Mouse (Mus musculus): Measurements from ENCODE around the gene Hcrtr1.

Gene Hcrtr1

GRCm38 (mm10) chr4:130139214-130139492, at the start of gene Hcrtr1:
Gene Hcrtr1, minus strand, starts transcription at chr4:130139359.
- no peak for DNase-seq (ENCODE audit: low read depth, low spot score)

DNA sequence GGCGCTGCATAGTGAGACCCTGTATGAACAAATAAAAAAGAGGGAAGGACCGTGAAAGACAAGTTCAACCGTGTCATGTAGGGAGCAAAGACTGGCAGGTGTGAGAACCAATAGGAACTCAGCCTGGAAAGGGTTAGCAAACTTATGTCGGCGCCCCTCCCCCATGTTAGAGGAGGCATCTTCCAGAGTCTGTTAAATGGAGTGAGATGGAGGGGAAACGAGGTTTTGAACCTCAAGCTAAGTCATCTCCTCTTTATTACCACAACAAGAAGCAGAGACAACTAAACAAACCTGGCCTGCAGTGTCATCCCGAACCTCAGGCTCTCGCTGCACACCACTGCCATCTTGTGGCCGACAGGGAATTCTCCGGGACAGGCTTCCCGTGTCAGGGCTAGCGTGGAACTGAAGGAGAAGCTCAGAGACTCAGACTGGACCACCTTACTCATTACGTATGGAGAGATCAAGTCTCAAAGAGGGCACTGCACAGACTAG, 49.7 kb upstream of the Hcrtr1 start:
- peak; percentile 64 for DNase-seq (ENCODE audit: low read depth, low spot score)

DNA sequence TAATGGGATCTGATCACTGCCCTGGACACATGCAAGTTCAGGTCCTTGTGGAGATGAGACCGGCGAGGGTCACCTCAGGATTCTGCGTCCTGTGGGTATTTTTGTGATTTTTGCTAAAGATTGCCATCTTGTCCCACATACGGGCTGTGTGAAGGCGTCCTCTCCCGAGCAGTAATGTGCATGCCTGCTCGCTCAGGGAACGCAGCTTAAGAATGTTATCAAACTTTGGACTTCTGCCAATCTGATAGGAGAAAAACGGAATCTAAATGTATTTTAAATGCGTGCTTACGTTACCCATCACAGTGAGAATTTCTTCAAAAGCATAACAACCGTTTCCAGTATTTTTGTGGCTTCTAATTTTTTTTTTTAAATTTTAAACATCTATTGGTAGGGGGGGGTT, 47.7 kb upstream of the Hcrtr1 start:
- peak; percentile 26 for DNase-seq (ENCODE audit: low read depth, low spot score)

DNA sequence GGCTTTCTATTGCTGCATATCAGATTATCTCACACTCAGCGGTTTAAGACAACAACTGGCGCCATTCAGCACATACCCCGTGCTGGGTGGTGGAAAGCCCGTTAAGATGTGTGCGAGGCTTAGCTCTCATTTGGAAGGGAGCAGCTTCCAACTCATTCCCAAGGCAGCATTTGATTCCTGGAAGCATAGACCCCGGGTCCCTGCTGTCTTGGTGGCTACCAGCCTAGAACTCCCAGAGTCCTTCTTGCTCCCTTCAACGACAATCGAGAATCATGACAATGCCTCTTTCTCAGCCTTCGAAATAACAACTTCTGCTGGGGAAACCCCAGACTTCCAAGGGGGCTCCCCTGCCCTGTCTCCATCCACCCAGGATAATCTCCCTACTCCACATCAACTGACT, 47.3 kb upstream of the Hcrtr1 start:
- DNase-seq (ENCODE audit: low read depth, low spot score), result no peak

DNA sequence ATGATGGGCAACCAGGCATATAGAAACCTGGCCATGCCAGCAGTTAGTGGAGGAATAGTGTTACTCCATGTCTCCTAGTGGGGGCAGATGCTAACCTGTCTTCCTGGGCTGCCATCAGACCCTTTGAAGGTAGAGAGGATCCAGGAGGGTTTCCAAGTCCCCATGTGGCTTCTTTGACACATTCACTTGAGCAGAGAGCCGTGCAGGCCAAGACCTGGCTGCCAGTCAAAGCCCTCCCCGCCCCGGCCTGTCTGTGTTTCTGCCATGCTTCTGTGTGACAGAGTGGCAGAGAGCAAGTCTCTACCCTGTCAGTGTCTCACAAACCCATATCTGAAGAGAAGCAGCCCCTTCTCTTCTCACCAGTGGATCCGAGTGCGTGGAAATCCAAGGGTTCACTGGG, 44.7 kb upstream of the Hcrtr1 start:
- no peak for DNase-seq (ENCODE audit: low read depth, low spot score)

DNA sequence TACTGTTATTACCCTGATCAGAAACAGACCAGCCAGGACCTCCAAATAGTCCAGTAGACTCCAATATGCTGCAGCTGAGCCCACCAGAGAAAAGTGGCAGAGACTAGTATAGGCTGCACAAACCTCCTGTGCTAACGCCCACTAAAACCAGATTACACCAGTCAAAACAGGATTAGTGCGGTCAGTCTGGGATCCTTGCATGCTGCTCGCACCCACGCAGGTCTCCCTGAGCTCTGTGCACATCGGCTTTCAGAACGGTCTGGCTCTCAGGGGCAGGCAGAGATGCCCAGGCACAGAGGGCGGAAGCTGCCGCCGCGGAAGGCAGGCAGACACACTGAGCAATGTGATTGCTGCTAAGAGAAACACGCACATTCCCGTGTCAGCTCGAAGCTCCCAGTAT, 43.9 kb upstream of the Hcrtr1 start:
- no peak for DNase-seq (ENCODE audit: low read depth, low spot score)

DNA sequence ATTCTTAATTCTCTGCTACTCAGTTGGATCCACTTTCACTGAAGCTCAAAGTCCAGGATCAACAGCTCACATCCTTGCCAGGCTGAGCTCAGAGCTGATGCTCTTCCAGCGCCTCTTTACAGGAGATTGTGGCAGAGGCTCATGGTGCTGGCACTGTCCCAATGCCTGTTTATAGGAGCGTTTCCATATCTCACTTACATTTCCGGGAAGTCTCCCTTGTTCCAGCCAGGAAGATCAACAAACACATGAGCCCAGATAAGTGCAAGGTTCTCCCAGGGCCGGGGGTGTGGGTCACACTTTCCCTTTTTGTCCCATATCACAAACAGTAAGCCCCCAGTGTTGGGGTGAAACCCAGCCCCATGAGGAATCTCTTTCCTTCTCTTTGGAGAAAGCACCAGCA, 42.7 kb upstream of the Hcrtr1 start:
- no peak for DNase-seq (ENCODE audit: low read depth, low spot score)

DNA sequence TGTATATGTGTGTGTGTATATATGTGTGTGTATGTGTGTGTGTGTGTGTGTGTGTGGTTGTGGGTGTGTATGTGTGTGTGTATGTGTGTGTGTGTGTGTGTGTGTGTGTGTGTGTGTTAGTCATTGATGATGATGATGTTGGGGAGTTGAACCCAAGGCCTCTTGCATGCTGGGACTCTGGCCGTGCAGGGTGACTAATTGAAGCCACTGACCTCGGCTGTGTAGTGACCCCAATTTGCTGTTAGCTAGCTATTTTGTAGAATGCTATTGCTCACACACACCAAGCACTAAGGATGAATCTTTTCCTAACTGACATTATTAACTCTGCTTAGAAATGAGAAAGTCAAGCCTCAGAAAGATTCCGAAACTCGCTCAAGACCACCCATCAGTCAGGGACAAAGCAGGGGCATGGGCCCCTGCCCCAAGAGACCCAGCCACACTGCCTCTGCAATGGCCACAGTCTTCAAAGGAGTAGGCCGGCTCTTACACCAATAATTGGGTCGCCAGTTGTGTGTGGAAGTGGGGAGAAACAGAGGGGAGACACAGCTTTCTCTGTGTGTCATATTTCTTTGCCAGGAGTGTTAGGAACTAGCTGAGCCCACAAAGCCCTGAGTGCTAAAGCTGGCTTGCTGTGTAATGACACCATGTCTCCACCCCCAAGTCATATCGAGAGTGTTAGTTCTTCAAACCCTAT, 41.9 kb upstream of the Hcrtr1 start:
- no peak for DNase-seq (ENCODE audit: low read depth, low spot score)

GRCm38 (mm10) chr4:130179876-130180275, 40.7 kb upstream of the Hcrtr1 start:
- no peak for DNase-seq (ENCODE audit: low read depth, low spot score)

- no peak for DNase-seq (ENCODE audit: low read depth, low spot score)
Observed at GRCm38 (mm10) chr4:130177536-130177935, 38.4 kb upstream of the Hcrtr1 start.

DNA sequence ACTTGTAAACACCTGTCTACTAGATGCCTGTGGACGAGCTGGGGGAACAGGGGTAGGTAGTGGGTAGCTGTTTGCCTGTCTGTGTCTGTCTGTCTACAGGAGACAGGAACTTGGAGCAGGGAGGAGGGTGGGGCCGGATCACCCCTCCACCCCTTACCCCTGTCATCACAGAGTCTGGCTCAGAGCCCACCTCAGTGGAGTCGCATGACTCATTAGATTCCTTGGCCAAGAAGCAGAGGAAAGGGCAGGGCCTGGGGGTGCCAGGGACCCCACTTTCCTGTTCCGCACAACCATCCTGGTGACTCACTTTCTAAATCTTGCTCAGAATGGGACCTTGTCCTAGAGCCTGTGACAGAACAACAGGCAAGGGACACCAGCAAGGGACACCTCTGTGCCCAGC, 37.9 kb upstream of the Hcrtr1 start:
- no peak for DNase-seq (ENCODE audit: low read depth, low spot score)

DNA sequence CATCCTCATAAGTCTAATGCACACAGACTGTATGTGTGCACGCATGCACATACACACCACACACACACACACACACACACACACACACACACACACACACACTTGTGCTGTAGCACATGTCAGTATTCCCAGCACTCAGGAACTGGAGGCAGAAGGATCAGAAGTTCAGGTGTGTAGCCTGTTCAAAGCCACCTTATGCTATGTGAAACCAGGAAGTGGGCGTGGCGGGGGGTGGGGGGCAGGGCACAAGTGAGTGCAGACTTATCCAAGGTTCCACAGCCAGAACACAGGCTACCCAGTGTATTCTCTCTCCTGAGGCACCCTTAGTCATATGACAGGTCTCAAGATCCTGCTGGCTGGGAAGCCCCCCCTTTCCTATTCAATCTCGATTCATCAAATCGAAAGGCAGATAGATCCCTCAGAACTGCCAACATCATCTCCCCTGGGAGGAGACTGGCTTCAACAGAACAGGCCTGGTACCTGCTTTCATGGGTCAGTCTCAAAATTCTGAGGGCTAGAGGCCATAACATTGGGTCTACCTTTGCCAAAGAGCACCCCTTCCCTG, 37.1 kb upstream of the Hcrtr1 start:
- DNase-seq (ENCODE audit: low read depth, low spot score), result no peak

DNA sequence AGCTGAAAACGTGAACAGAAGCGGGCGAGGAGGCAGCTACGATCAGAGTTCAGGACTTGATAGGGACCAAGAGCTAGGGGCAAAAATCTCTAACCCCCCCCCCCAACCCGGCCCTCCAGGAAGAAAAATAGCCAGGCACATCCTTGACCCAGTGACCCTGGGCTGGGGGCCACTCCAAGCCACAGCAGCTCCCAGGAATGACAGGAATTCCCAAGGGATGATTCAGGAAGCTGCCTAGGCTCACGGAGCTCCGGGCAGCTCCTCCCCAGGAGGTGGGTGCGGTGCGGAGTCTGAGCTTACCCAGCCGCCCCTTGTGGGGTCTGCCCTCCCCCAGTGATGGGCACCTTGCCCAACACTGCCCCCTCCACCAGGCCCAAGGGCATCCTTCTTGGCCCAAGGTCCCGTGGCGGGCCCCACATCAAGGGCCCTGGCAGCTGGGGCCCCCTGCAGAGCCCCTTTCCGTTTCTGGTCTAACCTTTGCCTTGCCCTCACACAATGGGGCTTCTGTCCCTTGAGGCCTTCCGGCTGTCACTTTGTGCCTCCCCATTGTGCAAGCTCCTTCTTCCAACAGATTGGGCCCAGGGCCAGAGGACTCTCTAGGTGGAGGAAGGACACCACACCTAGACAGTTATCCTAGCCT, 36.0 kb upstream of the Hcrtr1 start, which contains the start of gene Tinagl1:
TSS of gene Tinagl1 (minus strand) at position 51 of the 640 bp plus-strand sequence.
- DNase-seq (ENCODE audit: low read depth, low spot score), result no peak

GRCm38 (mm10) chr4:130174335-130175031, 35.3 kb upstream of the Hcrtr1 start:
- DNase-seq (ENCODE audit: low read depth, low spot score), result no peak

GRCm38 (mm10) chr4:130173911-130174311, 34.8 kb upstream of the Hcrtr1 start:
- DNase-seq (ENCODE audit: low read depth, low spot score), result no peak

DNA sequence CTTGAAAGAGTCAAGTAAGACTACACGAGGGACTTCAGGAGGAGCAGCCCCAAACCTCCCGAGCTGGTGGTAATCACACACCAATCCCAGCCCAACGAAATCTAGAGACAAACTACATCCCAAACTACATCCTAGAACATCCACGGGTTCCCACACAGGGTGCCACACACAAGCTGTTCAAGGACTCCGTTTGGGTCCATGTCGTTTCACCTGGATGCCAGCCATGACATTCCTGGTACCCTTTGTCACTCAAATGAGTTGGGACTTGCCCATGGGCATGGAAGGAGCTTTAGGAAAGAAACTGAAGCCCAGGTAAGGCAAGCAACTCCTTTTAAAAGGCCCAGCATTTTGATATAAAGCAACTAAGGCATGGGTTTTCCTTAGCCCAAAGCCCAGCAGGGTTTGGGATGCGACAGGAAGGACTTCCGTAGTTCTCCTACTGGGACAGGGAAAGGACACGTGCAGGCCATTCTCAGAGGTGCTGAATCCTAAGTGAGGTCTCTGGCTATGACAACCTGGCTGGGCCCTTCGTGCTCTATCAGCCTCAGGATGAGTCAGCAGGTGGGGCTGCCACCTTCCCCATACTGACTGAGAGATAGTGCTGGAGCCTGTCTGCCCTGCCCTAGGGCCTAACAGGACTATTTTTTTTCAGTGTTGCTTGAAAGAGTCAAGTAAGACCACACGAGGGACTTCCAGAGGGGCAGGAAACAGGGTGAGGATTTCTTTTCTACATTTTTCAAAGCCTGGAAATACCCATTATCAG, 34.1 kb upstream of the Hcrtr1 start:
- no peak for DNase-seq (ENCODE audit: low read depth, low spot score)

- no peak for DNase-seq (ENCODE audit: low read depth, low spot score)
Observed at GRCm38 (mm10) chr4:130171951-130172765, 33.0 kb upstream of the Hcrtr1 start.

DNA sequence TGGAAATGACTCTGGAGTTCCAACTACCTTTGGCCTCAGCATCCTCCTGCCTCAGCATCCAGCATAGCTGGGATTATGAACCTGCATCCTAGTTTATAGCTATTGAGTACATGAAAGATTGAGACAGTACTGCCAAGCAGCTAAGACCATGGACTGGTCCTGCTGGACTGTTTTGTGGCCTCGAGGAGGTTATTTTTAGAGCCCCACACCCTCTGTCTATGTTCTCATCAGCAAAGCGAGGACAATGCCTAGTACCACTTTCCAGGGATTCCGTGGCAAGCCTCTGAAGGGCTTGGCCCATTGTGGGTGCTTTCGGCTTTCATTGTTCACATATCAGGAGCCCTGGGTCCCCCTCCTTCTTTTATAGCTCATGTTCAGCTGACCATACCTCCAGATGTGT, 31.2 kb upstream of the Hcrtr1 start:
- no peak for DNase-seq (ENCODE audit: low read depth, low spot score)

- no peak for DNase-seq (ENCODE audit: low read depth, low spot score)
Observed at GRCm38 (mm10) chr4:130169411-130169971, 30.3 kb upstream of the Hcrtr1 start.

Data from brain, embryonic 18.5 days (tissue).